Mouse (Mus musculus) urinary bladder, postnatal 36 days (tissue): ENCODE data around the gene Lrrc19.
"Not testable (repeated sequence)": the region's sequence is repeated elsewhere in the genome, so short reads cannot be mapped to it uniquely, and the experiment has no call there.

Experiments used
- DNase-seq, 2 experiments: peaks; one replicate each; pipeline ENCODE4 v3.0.0; 2022; ENCODE audit warnings: low spot score in 2 of 2, mixed read lengths in 1 of 2

Lrrc19 gene

GRCm38 (mm10) chr4:94649920-94650319, at the start of gene Lrrc19:
TSS of gene Lrrc19 (minus strand) at chr4:94650144.
- no peak for DNase-seq

- no peak for DNase-seq
Measured at GRCm38 (mm10) chr4:94696368-94696767, 46.4 kb upstream of the Lrrc19 start.

GRCm38 (mm10) chr4:94692175-94692574, 42.2 kb upstream of the Lrrc19 start:
- DNase-seq: no peak

- no peak for DNase-seq
Measured at GRCm38 (mm10) chr4:94691078-94691477, 41.1 kb upstream of the Lrrc19 start.

- DNase-seq: not testable (repeated sequence)
Measured at GRCm38 (mm10) chr4:94689804-94690203, 39.9 kb upstream of the Lrrc19 start.

GRCm38 (mm10) chr4:94683305-94683704, 33.4 kb upstream of the Lrrc19 start:
- no peak for DNase-seq

- no peak for DNase-seq
Measured at GRCm38 (mm10) chr4:94682029-94682428, 32.1 kb upstream of the Lrrc19 start.

- DNase-seq: no peak
Measured at GRCm38 (mm10) chr4:94681181-94681580, 31.2 kb upstream of the Lrrc19 start.

GRCm38 (mm10) chr4:94680662-94681061, 30.7 kb upstream of the Lrrc19 start:
- no peak for DNase-seq

GRCm38 (mm10) chr4:94669718-94670117, 19.8 kb upstream of the Lrrc19 start:
- DNase-seq: peak in 1 of 2 experiments; percentile 2

GRCm38 (mm10) chr4:94650426-94651175, 657 bp upstream of the Lrrc19 start:
- DNase-seq: not testable (repeated sequence)

GRCm38 (mm10) chr4:94643141-94643540, 6.8 kb downstream of the Lrrc19 start:
- DNase-seq: no peak

- no peak for DNase-seq
Measured at GRCm38 (mm10) chr4:94620077-94620476, 29.9 kb downstream of the Lrrc19 start.

- no peak for DNase-seq
Measured at GRCm38 (mm10) chr4:94614627-94615006, 35.3 kb downstream of the Lrrc19 start.

- peak; percentile 87 to 92 for DNase-seq
Measured at GRCm38 (mm10) chr4:94613972-94614626, 35.8 kb downstream of the Lrrc19 start, which contains the start of gene Ift74. TSS of gene Ift74 (plus strand) at chr4:94614491.

- DNase-seq: no peak
Measured at GRCm38 (mm10) chr4:94610339-94610738, 39.6 kb downstream of the Lrrc19 start.

- no peak for DNase-seq
Measured at GRCm38 (mm10) chr4:94605591-94605990, 44.4 kb downstream of the Lrrc19 start.

- no peak for DNase-seq
Measured at GRCm38 (mm10) chr4:94604452-94605019, 45.4 kb downstream of the Lrrc19 start.

GRCm38 (mm10) chr4:94603031-94603629, 46.8 kb downstream of the Lrrc19 start, which contains the start of gene Plaa:
TSS of gene Plaa (minus strand) at chr4:94603244.
- DNase-seq: peak; percentile 88 to 89

- DNase-seq: peak; percentile 27 to 35
Measured at GRCm38 (mm10) chr4:94602496-94603030, 47.4 kb downstream of the Lrrc19 start.

GRCm38 (mm10) chr4:94601395-94601794, 48.5 kb downstream of the Lrrc19 start:
- no peak for DNase-seq

GRCm38 (mm10) chr4:94592709-94593108, 57.2 kb downstream of the Lrrc19 start:
- DNase-seq: no peak
